Mouse (Mus musculus): ENCODE results near the gene Btrc. TPM values are rescaled to one million over a fixed set of nuclear protein-coding genes. Genes with fewer than 3 reads are reported as not detected.

Gene Btrc
- polyA plus RNA-seq, 1 experiment from 2014 or later = 48.1 TPM

GRCm38 (mm10) chr19:45447222-45447621 lies 83.7 kb downstream of the Btrc start:
- Histone ChIP-seq H3K9ac (ENCODE audit: low read length) (no peak overlapping the region), H3K27me3 (replicated peaks; ENCODE audit: control insufficient read depth, insufficient read depth, low read length) (no peaks in the 10 kb centered on the region), H3K36me3 (ENCODE audit: control insufficient read depth, insufficient read depth, low read length) (no peaks in the 10 kb centered on the region), H3K4me2 (ENCODE audit: low read length) (no peak overlapping the region), H3K4me1 (ENCODE audit: control insufficient read depth, insufficient read depth, low read length) (peaks cover 22% of the 10 kb centered on the region), H3K27ac (ENCODE audit: low read depth, low read length) (peak overlapping the region; percentile 40; the same call in 1 of the 2 replicates), H3K9me3 (replicated peaks; ENCODE audit: control insufficient read depth, low read length) (no peaks in the 10 kb centered on the region), H3K4me3 (ENCODE audit: low read depth, low read length) (no peak overlapping the region)
- 42% methylated on average over 2 of the region's 2 CpGs for WGBS
- ATAC-seq (peak; percentile 77), DNase-seq (ENCODE audit: low spot score) (peak; percentile 60)

GRCm38 (mm10) chr19:45447886-45448285 lies 84.4 kb downstream of the Btrc start:
- no peak overlapping the region for H3K9ac ChIP-seq (ENCODE audit: low read length)
- peaks cover 22% of the 10 kb centered on the region for H3K4me1 ChIP-seq (ENCODE audit: control insufficient read depth, insufficient read depth, low read length)
- DNase-seq (ENCODE audit: low spot score) (no peak), ATAC-seq (no peak)
- H3K27ac ChIP-seq (ENCODE audit: low read depth, low read length) = no peak overlapping the region
- H3K4me2 ChIP-seq (ENCODE audit: low read length) = no peak overlapping the region
- no peaks in the 10 kb centered on the region for H3K36me3 ChIP-seq (ENCODE audit: control insufficient read depth, insufficient read depth, low read length)
- H3K27me3 ChIP-seq (replicated peaks; ENCODE audit: control insufficient read depth, insufficient read depth, low read length) = no peaks in the 10 kb centered on the region
- no peaks in the 10 kb centered on the region for H3K9me3 ChIP-seq (replicated peaks; ENCODE audit: control insufficient read depth, low read length)
- 91% methylated on average over 1 of the region's 1 CpGs for WGBS
- no peak overlapping the region for H3K4me3 ChIP-seq (ENCODE audit: low read depth, low read length)

- DNase-seq (ENCODE audit: low spot score) = no peak
- WGBS = 95% methylated on average over 3 of the region's 3 CpGs
Measured at GRCm38 (mm10) chr19:45454391-45454790, 90.9 kb downstream of the Btrc start.

GRCm38 (mm10) chr19:45456896-45457295 lies 93.4 kb downstream of the Btrc start:
- Histone ChIP-seq H3K27me3 (replicated peaks; ENCODE audit: control insufficient read depth, insufficient read depth, low read length) (0 out of 2 replicates have a peak, but pooled peaks cover 3% of the 10 kb centered on the region), H3K4me2 (ENCODE audit: low read length) (no peak overlapping the region), H3K27ac (ENCODE audit: low read depth, low read length) (no peak overlapping the region), H3K36me3 (ENCODE audit: control insufficient read depth, insufficient read depth, low read length) (no peaks in the 10 kb centered on the region), H3K4me3 (ENCODE audit: low read depth, low read length) (no peak overlapping the region), H3K9ac (ENCODE audit: low read length) (no peak overlapping the region), H3K4me1 (ENCODE audit: control insufficient read depth, insufficient read depth, low read length) (peaks cover 22% of the 10 kb centered on the region), H3K9me3 (replicated peaks; ENCODE audit: control insufficient read depth, low read length) (no peaks in the 10 kb centered on the region)
- ATAC-seq = no peak
- DNase-seq (ENCODE audit: low spot score) = no peak
- 80% methylated on average over 7 of the region's 7 CpGs for WGBS

More at GRCm38 (mm10) chr19:45454391-45454790, 90.9 kb downstream of the Btrc start:
- Histone ChIP-seq H3K27me3 (replicated peaks; ENCODE audit: control insufficient read depth, insufficient read depth, low read length) (no peaks in the 10 kb centered on the region), H3K9ac (ENCODE audit: low read length) (no peak overlapping the region), H3K9me3 (replicated peaks; ENCODE audit: control insufficient read depth, low read length) (no peaks in the 10 kb centered on the region), H3K4me2 (ENCODE audit: low read length) (no peak overlapping the region), H3K27ac (ENCODE audit: low read depth, low read length) (no peak overlapping the region), H3K4me1 (ENCODE audit: control insufficient read depth, insufficient read depth, low read length) (peaks cover 10% of the 10 kb centered on the region), H3K4me3 (ENCODE audit: low read depth, low read length) (no peak overlapping the region), H3K36me3 (ENCODE audit: control insufficient read depth, insufficient read depth, low read length) (no peaks in the 10 kb centered on the region)
- ATAC-seq = no peak

GRCm38 (mm10) chr19:45458702-45459101 lies 95.2 kb downstream of the Btrc start:
- no peak overlapping the region for H3K4me3 ChIP-seq (ENCODE audit: low read depth, low read length)
- H3K27ac ChIP-seq (ENCODE audit: low read depth, low read length) = no peak overlapping the region
- WGBS = 9% methylated on average over 7 of the region's 7 CpGs
- no peaks in the 10 kb centered on the region for H3K9me3 ChIP-seq (replicated peaks; ENCODE audit: control insufficient read depth, low read length)
- DNase-seq (ENCODE audit: low spot score) = peak; percentile 40
- H3K4me1 ChIP-seq (ENCODE audit: control insufficient read depth, insufficient read depth, low read length) = peaks cover 22% of the 10 kb centered on the region
- ATAC-seq = no peak
- no peak overlapping the region for H3K9ac ChIP-seq (ENCODE audit: low read length)
- H3K4me2 ChIP-seq (ENCODE audit: low read length) = no peak overlapping the region
- H3K27me3 ChIP-seq (replicated peaks; ENCODE audit: control insufficient read depth, insufficient read depth, low read length) = 0 out of 2 replicates have a peak, but pooled peaks cover 3% of the 10 kb centered on the region
- no peaks in the 10 kb centered on the region for H3K36me3 ChIP-seq (ENCODE audit: control insufficient read depth, insufficient read depth, low read length)

GRCm38 (mm10) chr19:45459931-45460665 lies 96.6 kb downstream of the Btrc start:
- WGBS = 12% methylated on average over 9 of the region's 9 CpGs
- ATAC-seq = no peak
- Histone ChIP-seq H3K36me3 (ENCODE audit: control insufficient read depth, insufficient read depth, low read length) (no peaks in the 10 kb centered on the region), H3K4me2 (ENCODE audit: low read length) (no peak overlapping the region), H3K9ac (ENCODE audit: low read length) (no peak overlapping the region; the same call in 1 of the 2 replicates), H3K4me1 (ENCODE audit: control insufficient read depth, insufficient read depth, low read length) (peaks cover 22% of the 10 kb centered on the region), H3K27me3 (replicated peaks; ENCODE audit: control insufficient read depth, insufficient read depth, low read length) (0 out of 2 replicates have a peak, but pooled peaks cover 3% of the 10 kb centered on the region), H3K9me3 (replicated peaks; ENCODE audit: control insufficient read depth, low read length) (no peaks in the 10 kb centered on the region), H3K4me3 (ENCODE audit: low read depth, low read length) (no peak overlapping the region), H3K27ac (ENCODE audit: low read depth, low read length) (no peak overlapping the region)
- DNase-seq (ENCODE audit: low spot score) = peak; percentile 48

- ATAC-seq (peak; percentile 54; the same call in 1 of the 2 replicates), DNase-seq (ENCODE audit: low spot score) (peak; percentile 88)
- Histone ChIP-seq H3K9me3 (replicated peaks; ENCODE audit: control insufficient read depth, low read length) (no peaks in the 10 kb centered on the region), H3K9ac (ENCODE audit: low read length) (no peak overlapping the region), H3K4me2 (ENCODE audit: low read length) (no peak overlapping the region), H3K4me3 (ENCODE audit: low read depth, low read length) (no peak overlapping the region), H3K27ac (ENCODE audit: low read depth, low read length) (peak overlapping the region; percentile 30; the same call in 1 of the 2 replicates), H3K4me1 (ENCODE audit: control insufficient read depth, insufficient read depth, low read length) (peaks cover 22% of the 10 kb centered on the region), H3K36me3 (ENCODE audit: control insufficient read depth, insufficient read depth, low read length) (no peaks in the 10 kb centered on the region), H3K27me3 (replicated peaks; ENCODE audit: control insufficient read depth, insufficient read depth, low read length) (0 out of 2 replicates have a peak, but pooled peaks cover 3% of the 10 kb centered on the region)
- 19% methylated on average over 10 of the region's 10 CpGs for WGBS
Measured at GRCm38 (mm10) chr19:45460749-45461736, 97.5 kb downstream of the Btrc start.

GRCm38 (mm10) chr19:45469760-45470159 lies 106.2 kb downstream of the Btrc start:
- H3K27me3 ChIP-seq (replicated peaks; ENCODE audit: control insufficient read depth, insufficient read depth, low read length) = no peaks in the 10 kb centered on the region
- H3K9ac ChIP-seq (ENCODE audit: low read length) = no peak overlapping the region
- 0 out of 2 replicates have a peak, but pooled peaks cover 2% of the 10 kb centered on the region for H3K36me3 ChIP-seq (ENCODE audit: control insufficient read depth, insufficient read depth, low read length)
- no peak overlapping the region for H3K27ac ChIP-seq (ENCODE audit: low read depth, low read length)
- H3K4me1 ChIP-seq (ENCODE audit: control insufficient read depth, insufficient read depth, low read length) = peaks cover 14% of the 10 kb centered on the region
- H3K4me2 ChIP-seq (ENCODE audit: low read length) = no peak overlapping the region
- ATAC-seq (no peak), DNase-seq (ENCODE audit: low spot score) (no peak)
- no peak overlapping the region for H3K4me3 ChIP-seq (ENCODE audit: low read depth, low read length)
- WGBS = 96% methylated on average over 5 of the region's 5 CpGs
- no peaks in the 10 kb centered on the region for H3K9me3 ChIP-seq (replicated peaks; ENCODE audit: control insufficient read depth, low read length)

Data from forebrain, embryonic 14.5 days (tissue).